Mouse (Mus musculus): ENCODE results near the gene AY074887.
"Not testable (repeated sequence)": the region's sequence is repeated elsewhere in the genome, so short reads cannot be mapped to it uniquely, and the experiment has no call there.

The AY074887 gene

DNA sequence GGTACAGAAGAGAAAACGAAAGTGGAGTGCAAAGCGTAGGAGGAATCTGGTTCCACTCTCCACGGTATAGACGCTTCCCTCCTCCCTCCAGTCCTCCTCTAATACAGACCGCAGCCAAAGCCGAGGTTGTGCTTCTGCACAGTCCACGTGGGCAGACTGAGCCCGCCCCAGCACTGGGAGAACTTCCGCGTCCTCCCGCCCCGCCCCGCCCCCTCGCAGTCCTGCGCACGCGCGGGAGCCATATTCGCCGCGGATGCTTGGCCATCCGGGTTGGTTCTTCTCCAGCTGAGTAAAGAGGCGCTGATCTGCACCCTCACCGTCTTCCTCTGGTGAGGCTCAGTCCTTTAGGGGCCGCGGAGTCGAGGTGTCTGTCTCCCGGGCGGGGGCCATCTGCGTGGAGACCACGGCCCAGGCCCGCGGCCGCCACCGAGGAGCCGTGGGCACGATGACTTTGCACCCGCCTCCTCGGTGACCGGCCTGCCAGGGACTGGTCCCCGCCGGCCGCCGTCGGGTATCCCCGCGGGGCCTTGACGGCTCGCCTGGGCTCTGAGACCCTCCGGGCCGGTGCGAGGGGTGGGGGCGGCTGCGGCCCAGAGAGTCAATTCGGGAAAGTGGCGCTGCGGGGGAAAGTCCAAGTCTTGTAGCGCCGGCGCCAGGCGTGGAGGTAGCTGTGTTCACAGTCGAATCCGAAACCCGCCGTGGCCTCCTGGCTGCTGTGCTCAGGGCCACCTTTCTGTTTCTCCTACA lies at the start of gene AY074887, which contains the start of gene Psma4:
AY074887 (minus strand) TSS at position 424 of the 747 bp plus-strand sequence.
Psma4 (plus strand) TSS at position 216 of the 747 bp plus-strand sequence.
- DNase-seq (ENCODE audit: low spot score): peak; percentile 94

DNA sequence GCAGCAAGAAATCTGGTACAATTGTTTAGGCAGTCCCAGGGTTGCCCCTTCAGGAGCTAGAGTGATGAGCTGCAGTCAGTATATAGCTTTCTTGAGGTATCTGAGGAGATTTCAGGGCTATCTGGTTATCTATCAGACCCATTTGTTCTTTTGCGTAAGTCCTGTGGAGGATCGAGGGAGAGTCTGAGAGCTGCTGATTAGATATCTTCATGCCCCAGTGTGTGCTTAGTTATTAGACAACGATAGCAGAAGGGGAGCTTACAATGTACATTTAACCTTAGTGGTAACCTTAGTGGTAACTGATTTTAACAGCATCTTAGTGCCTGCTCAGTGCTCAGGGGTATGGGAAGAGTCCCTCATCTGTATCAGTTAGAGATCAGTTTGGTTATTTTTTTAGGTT lies 44.8 kb upstream of the AY074887 start:
- no peak for DNase-seq (ENCODE audit: low spot score)

DNA sequence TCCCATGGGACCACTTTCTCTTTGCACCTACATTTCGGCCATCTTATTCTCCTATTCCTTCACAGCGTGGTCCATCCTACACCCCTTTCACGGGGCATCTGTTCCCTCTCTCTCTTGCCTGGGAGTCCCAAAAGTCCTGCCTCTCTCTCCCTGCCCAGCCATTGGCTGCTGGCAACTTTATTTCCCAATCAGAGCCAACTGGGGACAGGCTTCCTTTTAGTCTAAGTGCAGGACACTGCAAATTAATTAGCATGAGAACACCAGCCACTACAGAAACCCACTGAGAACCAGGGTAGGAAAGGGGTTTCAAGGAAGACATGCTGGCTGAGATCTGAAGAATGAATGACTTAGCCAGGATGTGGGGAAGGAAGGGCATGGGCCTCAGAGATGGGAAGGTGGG lies 43.6 kb upstream of the AY074887 start:
- DNase-seq (ENCODE audit: low spot score): no peak

DNA sequence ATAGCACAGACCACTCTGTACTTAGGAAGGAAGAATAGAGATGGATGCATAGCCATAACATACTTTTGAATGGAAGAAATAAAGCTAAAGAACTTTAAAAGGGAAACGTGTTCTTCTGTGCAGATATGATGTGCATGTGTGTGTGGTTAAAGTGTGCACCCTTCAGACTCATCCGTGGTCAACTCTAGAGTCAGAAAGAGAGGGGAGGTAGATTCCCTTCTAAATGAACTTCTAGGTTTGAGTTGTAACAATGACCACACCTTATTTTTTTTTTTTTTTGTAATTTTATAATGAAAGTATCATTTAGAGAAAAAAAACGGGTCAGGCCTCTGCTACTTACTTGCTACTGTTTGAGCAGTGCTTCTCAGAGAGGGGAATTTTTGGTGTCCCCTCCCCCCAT lies 39.6 kb upstream of the AY074887 start:
- no peak for DNase-seq (ENCODE audit: low spot score)

DNA sequence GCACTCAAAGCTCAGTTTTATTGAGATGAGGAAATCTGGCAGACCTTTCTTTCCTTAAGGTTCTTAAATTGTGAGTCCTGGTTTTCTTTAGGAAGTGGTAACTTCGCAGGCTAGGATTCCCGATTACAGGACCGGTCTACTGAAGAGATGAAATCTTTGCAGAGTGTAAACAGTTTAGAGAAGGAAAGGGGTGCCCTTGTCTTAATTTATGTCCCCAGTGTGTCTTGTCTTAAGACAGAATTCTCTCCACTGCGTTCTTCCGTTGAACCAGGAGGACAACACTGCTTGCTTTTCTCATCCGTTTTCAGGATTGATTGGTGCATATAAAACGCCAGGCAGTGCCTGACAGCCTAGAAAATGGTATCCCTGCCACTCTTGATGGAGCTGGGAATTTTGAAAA lies 31.6 kb upstream of the AY074887 start:
- no peak for DNase-seq (ENCODE audit: low spot score)

DNA sequence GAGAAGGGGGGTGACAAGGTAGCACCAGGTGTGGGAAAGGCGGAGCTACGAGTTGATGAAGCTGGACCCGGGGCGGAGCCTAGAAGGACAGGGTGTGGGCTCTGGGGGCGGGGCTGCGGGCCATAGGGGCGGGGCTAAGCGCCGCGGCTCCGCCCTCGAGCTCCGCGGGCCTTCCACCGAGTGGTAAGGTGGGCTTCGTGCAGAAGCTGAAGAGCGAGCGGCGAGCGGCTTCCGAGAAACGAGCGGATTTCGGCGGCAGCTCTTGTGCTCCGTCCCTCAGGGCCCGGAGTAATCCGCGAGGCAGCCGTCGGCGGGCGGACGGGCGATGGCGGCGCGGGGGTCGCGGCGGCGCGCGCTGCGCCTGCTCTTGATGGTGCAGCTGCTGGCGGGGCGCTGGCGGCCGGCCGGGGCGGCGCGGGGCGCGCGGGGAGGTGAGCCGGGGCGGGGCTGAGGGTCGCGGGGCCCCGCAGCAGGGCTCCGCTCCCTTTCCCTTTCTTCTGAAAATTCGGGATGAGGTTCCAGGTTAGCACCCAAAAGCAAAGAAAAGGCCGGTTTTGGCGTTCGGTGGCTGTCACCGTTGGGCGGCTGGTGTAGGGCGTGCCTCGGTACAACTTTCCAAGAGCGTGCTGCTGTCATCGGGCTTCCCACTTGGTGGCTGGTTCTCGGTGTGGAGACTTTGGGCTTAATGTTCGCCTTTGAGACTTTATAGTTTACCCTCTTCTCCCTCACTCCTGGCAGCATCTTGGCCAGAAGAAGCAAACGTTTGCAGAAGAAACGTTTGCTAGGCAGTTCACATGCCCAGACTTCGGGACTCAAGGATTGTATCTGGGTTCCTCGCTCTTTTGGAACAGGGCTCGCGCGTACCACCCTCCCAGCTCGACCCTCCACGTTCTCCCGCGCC lies 30.7 kb upstream of the AY074887 start:
- peak; percentile 60 for DNase-seq (ENCODE audit: low spot score)

DNA sequence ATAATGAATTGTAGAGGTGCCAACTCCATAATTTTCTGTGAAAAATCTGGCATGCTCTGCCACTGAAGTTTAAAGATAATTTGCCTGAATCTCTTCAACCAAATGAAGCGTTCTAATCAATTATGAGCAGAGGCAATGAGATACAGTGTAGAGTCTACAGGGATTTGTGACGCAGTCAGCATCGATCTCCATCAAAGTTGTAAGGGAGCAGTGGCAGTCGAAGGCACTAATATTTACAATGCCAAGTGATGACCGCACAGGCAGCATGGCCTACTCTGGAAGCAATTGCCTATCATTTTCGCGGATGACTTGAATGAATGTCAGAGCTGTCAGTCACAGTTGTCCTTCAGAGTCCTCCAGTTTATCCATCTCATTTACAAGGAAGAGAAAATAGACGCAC lies 29.9 kb upstream of the AY074887 start, which contains the start of gene Chrna5:
Chrna5 (plus strand) TSS at position 207 of the 400 bp plus-strand sequence.
- DNase-seq (ENCODE audit: low spot score): no peak

DNA sequence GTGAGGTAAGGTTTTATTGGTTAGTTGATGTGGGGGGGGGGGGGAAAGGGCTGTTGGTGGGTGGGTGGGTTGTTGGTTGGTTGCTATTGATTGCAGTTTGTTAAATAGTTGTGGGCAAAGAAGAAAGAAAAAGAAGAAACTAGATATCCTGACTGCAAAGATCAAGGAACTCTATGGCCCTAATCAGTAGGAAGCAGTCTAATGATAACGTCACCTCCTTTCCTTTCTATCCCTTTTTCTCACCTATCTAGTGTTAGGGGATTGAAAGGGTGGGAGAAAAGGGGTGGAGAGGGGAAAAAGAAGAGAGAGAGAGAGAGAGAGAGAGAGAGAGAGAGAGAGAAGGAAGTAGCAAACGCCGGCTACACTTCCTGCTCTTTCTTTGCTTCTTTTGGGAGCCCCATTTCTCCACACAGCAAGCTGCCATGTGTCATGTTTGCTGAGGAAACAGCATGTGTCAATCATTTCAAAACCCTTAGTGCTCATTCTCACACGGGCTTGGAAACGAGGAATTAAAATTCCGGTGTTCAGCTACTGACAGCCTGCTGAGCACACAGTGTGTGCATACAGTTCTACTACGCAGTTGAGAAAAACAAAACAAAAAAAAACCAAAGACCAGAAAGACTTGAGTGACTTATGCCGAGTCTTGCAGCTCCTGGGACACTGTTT lies 19.3 kb upstream of the AY074887 start:
- no peak for DNase-seq (ENCODE audit: low spot score)

DNA sequence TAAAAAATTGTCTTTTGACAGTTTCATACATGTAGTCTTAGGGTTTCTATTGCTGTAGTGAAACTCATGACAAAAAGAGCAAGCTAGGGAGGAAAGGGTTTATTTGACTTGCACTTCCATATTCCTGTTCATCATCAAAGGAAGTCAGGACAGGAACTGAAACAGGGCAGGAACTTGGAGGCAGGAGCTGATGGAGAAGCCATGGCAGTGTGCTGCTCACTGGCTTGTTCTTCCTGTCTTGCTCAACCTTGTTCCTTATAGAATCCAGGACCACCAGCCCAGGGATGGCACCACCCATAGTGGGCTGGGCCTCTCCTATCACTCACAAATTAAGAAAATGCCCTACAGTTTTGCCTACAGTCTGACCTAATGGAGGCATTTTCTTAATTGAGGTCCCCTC lies 12.9 kb upstream of the AY074887 start:
- DNase-seq (ENCODE audit: low spot score): no peak

DNA sequence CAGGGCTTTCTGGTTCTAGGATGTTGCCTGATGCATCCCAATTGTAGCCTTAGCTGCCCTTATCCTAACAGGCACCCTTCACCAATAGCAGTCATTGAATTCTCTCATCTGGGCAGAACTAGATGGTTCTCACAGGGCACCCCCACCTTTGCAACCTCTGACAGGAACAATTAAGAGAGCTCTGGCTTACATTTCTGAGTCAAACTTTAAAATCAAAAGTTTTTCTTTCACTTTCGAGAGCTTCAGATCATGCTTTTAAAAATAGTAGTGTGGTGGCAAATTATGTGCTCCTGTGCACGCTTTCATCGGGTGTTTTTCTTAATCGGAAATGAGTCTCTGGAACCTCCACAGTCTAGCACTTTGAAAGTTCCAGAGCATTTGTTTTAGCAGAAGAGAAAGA lies 10.3 kb upstream of the AY074887 start:
- no peak for DNase-seq (ENCODE audit: low spot score)

DNA sequence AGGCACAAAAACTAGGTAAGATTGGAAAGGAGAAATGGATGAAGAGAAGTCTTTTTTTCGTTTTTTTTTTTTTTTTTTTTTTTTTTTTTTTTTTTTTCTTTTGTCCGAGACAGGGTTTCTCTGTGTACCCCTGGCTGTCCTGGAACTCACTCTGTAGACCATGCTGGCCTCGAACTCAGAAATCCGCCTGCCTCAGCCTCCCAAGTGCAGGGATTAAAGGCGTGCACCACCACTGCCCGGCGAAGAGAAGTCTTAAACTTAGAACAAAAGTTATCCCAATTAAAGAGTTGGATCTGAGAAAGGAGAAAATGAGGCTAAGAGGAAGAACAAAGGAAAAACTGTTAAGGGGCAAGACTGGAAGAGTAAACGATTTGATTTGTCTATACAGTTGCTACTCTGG lies 636 bp downstream of the AY074887 start:
- not testable (repeated sequence) for DNase-seq (ENCODE audit: low spot score)

DNA sequence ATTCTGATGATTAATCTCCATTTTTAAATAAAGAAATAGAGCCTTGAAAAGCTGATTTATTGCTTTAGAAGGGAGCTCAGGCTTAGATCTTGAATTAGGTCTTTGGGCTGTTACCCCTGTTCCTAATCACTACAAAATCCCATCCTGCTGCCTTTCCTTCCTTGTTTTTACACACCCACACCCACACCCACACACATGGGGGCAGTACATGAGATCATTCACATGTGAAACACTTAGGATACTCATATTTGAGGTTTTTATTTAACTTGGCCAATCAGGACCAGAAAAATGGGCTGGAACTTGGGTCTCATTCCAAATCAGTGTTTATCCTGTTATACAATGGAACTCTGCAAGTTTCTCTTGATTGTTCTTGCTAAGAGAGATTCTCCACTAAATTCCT lies 1.3 kb downstream of the AY074887 start:
- no peak for DNase-seq (ENCODE audit: low spot score)

DNA sequence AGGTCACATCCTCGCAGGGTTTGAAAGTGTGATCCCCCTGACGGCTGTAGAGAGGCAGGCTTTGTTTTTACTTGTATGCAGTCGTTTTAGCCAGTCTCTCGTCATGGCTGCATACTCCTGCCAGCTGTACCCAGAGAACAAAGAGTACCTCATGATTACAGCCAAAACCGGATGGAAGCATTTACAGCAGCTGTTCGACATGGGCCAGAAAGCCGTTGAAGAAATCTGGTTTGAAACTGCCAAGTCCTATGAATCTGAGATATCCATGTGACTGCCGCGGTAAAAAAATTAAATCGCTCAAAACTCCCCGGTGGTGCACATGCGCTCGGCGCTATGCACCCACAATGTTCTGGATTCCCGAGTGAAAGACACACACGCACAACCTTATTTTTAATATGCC lies 4.5 kb downstream of the AY074887 start:
- DNase-seq (ENCODE audit: low spot score): no peak

DNA sequence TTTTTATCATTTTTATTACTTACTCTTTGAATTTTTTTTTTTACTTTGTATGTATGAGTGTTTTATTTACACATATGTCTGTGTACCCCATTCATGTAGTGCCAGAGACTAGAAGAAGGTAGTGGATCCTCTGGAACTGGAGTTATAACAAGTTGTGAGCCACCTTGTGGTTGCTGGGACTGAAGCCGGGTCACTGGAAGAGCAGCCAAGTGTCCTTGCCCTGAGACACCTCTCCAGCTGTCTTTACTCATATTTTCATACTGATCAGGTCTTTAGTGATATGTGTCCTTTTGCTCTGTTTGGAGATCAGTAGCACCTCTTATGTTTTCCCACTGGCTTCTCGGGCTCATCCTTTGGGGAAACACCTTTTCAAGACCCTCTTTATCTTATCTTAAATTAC lies 6.3 kb downstream of the AY074887 start:
- no peak for DNase-seq (ENCODE audit: low spot score)

DNA sequence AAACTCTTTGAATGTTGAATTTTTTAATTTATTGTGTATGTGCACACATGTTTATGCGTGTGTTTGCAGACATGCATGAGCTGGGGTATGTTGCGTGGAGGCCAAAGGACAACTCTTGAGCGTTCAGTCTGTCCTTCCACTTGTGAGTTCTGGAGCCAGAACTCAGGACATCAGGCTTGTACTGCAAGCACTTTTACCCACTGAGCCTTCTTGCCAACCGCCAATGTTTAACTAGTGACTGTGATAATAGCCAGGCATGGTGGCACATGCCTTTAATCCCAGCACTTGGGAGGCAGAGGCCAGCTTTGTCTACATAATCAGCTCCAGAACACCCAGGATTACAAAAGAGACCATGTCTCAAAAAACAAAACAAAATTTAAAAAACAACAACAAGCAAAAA lies 8.7 kb downstream of the AY074887 start:
- DNase-seq (ENCODE audit: low spot score): no peak

DNA sequence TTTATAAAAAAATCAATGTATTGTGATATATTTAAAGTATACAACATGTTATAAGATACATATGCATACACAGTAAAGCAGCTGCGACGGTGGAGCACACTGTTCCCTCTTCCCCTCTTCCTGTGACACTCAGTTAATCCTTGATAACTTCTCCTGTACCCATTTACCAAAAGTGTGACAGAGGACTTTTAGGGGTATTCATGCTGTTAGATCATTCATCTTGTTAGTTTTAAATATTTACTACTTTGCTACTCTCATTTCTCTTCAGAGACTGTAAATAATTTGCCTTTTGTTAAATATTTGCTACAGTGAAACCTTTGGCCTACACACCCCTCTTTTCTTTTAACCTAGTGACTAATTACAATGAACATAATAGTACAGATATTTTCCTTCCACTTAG lies 18.4 kb downstream of the AY074887 start:
- no peak for DNase-seq (ENCODE audit: low spot score)

DNA sequence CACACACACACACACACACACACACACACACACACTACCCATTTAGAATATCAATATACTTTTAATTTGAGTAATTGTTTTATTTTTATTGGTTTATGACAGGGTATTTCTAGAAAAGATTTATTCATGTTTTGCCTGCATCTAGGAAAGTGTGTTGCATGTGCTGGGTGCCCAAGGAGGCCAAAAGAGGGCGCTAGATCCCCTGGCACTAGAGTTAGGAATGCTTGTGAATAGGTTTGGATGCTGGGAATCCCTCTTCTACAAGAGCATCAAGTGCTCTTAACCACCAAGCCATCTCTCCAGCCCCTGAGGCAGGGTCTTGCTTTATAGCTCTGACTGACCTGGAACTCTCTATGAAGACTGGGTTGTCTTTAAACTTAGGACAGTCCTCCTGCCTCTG lies 19.0 kb downstream of the AY074887 start:
- DNase-seq (ENCODE audit: low spot score): no peak

DNA sequence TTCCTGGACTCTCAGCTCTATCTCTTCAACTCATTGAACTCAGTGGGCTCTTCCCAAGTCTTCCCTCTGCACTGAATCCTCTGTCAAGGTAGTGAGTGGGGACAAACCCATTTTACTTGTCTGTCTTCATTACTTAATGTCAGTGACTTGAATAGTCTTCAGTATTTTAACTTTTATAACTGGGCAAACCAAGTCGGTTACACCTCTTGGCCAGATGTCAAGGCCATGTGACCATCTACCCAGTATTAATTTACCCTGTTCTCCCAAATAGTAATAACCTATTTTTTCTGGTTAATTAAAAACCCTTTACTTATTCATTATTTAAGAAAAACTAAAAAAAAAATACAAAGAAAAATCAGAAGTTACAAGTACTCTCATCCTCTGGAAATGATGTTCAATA lies 20.1 kb downstream of the AY074887 start:
- DNase-seq (ENCODE audit: low spot score): no peak

DNA sequence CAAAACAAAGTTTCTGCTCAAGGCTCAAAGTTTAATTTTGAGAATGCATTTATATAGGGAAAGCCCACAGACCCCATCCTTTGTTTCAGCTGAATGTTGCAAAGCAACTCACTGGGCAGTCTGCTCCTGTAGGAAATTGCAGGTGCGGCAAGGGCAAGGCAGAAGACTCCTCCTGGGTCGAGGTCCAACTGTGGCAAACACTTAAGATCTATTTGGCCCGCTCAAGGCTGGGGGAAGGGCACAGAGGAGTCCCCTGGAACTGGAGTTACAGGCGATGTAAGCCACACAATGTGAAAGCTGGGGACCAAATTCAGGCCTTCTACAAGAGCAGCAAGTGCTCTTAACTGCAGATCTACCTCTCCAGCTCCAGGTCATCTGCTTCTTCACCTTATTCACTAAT lies 30.9 kb downstream of the AY074887 start:
- no peak for DNase-seq (ENCODE audit: low spot score)

DNA sequence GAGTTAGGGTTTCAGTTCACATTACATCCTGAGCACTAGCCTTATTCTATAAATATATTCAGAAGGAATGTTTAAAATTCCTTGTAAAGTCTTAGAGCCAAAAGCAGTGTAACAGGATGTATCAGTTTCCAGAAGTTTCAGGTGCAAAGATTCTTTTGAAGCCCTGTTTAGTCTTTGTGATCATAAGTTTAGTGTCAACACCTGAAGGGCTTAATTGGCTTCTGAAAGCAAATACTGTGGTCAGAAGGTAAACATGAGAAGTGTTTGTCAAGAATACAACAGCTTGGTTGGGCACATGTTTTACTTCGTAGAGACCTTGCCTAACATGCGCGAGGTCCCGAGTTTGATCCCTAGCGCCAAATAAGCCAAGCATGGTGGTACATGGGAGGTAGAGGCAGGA lies 32.0 kb downstream of the AY074887 start:
- DNase-seq (ENCODE audit: low spot score): no peak

DNA sequence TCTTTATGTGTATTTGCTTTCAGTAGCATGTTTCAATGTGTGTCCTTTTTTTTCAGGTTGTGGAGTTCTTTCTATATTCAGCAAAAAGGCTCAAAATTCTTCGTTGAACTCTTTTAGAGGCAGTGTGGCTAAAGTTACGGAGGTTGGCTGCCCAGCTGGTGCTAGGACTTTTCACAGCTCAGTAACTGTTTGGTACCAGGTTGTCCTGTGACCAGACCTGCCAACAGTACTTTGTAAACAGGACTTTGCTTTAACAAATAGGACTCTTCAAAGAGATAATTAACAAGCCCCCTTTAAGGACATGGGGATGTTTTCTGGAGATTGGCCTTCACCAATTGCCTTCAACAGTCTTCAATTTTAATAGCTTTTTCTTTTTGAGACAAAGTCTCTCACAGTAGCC lies 32.6 kb downstream of the AY074887 start:
- DNase-seq (ENCODE audit: low spot score): no peak

DNA sequence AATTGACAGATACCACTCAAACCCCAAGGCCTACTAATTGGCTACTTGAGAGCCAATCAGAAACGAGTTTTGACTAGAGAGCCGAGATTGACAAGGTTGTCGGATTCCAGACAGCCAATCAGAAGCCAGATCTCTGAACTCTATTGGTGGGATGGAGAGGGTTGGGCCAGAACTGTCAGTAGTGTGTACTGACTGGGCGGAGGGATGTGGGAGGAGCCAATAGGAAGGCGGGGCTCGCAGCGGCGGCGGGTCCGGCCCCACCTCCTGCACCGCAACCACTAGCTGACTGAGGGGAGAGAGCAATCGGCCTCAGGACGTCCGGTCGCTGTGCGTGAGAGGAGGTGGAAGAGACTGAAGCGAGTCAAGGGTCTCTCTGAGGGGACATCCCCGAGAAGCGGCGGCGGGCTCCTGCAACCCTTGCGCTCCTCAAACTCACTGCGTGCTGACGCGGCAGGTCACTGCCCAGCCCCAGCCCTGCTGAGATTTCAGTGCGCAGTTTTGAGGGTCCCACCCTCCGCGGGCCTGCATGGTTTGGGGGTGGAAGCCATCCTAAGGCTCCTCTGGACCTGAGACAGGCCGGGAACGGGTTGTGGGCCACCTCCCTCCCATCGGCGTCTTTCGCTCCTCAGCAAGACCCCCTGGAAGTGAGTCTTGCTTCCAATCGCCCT lies 33.7 kb downstream of the AY074887 start, which contains the start of gene Hykk:
Hykk (plus strand) TSS at position 274 of the 668 bp plus-strand sequence.
- DNase-seq (ENCODE audit: low spot score): peak; percentile 96

Data from embryo, embryonic 10 days (tissue).